Mouse (Mus musculus) forebrain, embryonic 14.5 days (tissue): Measurements from ENCODE around the gene Hist2h3c1. TPM values are rescaled to one million over a fixed set of nuclear protein-coding genes. Genes with fewer than 3 reads are reported as not detected.
"Not testable (repeated sequence)": the region's sequence is repeated elsewhere in the genome, so short reads cannot be mapped to it uniquely, and the experiment has no call there.

Experiments
- ATAC-seq: fragments of 200-750 bp; cut with Nextera tagmentation; 2 replicates; pipeline ENCODE4 v1.8.0; 2017; ENCODE audit warnings: mild to moderate bottlenecking, moderate library complexity
- DNase-seq: peaks from one replicate; pipeline ENCODE4 v3.0.0-alpha.2; 2015; ENCODE audit warnings: low spot score
- H3K27ac ChIP-seq: fragments of 300-500 bp; sonication (generic); 2 replicates; pipeline ENCODE4 v1.5.1; 2014; ENCODE audit warnings: low read depth, mild to moderate bottlenecking, control low read depth, low read length, moderate library complexity
- H3K27me3 ChIP-seq: fragments of 300-500 bp; sonication (generic); replicated peaks from 2 replicates; pipeline ENCODE4 v1.6.1; 2014; ENCODE audit warnings: low read length, control low read depth, mixed read lengths; ENCODE audit not compliant: control insufficient read depth, insufficient read depth
- H3K36me3 ChIP-seq: fragments of 300-500 bp; sonication (generic); 2 replicates; pipeline ENCODE4 v1.6.1; 2014; ENCODE audit warnings: low read length, control low read depth; ENCODE audit not compliant: control insufficient read depth, insufficient read depth
- H3K4me1 ChIP-seq: fragments of 300-500 bp; sonication (generic); 2 replicates; pipeline ENCODE4 v1.6.1; 2014; ENCODE audit warnings: antibody characterized with exemption, low read length, control low read depth; ENCODE audit not compliant: control insufficient read depth, insufficient read depth
- H3K4me2 ChIP-seq: fragments of 300-500 bp; sonication (generic); 2 replicates; pipeline ENCODE4 v1.6.1; 2014; ENCODE audit warnings: mild to moderate bottlenecking, control low read depth, low read length
- H3K4me3 ChIP-seq: fragments of 300-500 bp; sonication (generic); 2 replicates; pipeline ENCODE4 v1.5.1; 2014; ENCODE audit warnings: low read depth, low read length, control low read depth
- H3K9ac ChIP-seq: fragments of 300-500 bp; sonication (generic); 2 replicates; pipeline ENCODE4 v1.6.1; 2014; ENCODE audit warnings: mild to moderate bottlenecking, low read length, control low read depth, moderate library complexity
- H3K9me3 ChIP-seq: fragments of 300-500 bp; sonication (generic); replicated peaks from 2 replicates; pipeline ENCODE4 v1.6.1; 2016; ENCODE audit warnings: low read length, control low read depth, mixed read lengths; ENCODE audit not compliant: control insufficient read depth
- WGBS: fragments of 180-500 bp; shearing (Covaris S2); extraction: QIAGEN DNeasy Blood & Tissue Kit; methylation state at CpG from one replicate; pipeline ENCODE4 v1.1.7; 2014; 5-methylcytosine and 5-hydroxymethylcytosine counted together
- polyA plus RNA-seq: library from polyadenylated mRNA; unstranded; fragments of >200 nt; fragmentation: Nextera tagmentation; extraction: Ambion mirVana; gene quantifications from 2 replicates; pipeline ENCODE4 v1.2.1, GENCODE M21; 2014

Hist2h3c1 gene
- polyA plus RNA-seq, 1 experiment from 2014 or later: not detected

DNA sequence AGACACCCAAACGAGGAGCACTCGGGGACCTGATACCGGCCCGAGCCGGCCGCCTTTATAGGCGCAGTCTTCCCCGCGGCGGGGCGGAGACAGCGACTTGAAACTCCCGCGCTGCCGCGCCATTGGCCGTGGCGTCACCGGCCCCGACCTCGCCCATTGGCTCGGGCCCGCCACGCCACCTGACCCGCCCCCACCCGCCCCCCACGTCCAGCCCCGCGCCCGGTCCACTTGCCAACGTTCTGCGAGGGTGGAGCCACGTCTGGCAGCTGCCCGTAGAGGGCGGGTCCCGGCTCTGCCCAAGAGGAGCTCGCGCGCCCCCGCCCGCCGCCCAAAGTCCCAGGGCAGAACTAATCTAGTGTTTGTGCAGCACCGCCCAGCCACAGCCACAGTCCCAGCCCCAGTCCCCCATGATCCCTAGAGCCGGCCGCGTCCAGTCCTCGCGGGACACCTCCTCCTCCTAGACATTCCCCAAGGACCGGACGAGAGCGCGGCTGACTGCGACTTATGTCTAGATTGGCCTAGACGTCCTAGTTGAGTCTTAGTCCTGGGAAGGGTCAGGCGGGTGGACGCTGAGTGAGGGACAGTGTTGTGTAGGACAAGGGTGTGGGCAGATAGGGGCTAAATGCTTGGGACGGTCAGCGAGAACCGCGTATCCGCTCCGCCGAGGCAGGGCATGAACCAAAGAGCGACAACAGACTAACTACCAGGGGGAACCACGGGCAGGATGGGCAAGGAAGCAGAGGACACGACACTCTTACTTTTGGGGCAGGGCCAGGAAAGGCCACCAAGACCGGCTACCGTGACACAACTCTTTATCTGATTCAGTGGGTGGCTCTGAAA, 7.3 kb upstream of the Hist2h3c1 start, which contains the start of gene Hist2h3c2:
Gene Hist2h3c2, minus strand, starts transcription at position 174 of the 840 bp plus-strand sequence.
- peak within 1 kb of the TSS; percentile 37 for H3K4me3 ChIP-seq
- not testable (repeated sequence) for H3K27me3 ChIP-seq, DNase-seq, H3K36me3 ChIP-seq, H3K9me3 ChIP-seq
- ATAC-seq: peak; percentile 88
- peak within 1 kb of the TSS; percentile 74 for H3K9ac ChIP-seq
- H3K4me1 ChIP-seq: peaks cover 20% of the 10 kb centered on the region; the same call in 1 of the 2 replicates
- peak within 1 kb of the TSS; percentile 57 for H3K4me2 ChIP-seq
- 0% methylated on average over 17 of the region's 68 CpGs for WGBS
- peak within 1 kb of the TSS; percentile 66 for H3K27ac ChIP-seq

DNA sequence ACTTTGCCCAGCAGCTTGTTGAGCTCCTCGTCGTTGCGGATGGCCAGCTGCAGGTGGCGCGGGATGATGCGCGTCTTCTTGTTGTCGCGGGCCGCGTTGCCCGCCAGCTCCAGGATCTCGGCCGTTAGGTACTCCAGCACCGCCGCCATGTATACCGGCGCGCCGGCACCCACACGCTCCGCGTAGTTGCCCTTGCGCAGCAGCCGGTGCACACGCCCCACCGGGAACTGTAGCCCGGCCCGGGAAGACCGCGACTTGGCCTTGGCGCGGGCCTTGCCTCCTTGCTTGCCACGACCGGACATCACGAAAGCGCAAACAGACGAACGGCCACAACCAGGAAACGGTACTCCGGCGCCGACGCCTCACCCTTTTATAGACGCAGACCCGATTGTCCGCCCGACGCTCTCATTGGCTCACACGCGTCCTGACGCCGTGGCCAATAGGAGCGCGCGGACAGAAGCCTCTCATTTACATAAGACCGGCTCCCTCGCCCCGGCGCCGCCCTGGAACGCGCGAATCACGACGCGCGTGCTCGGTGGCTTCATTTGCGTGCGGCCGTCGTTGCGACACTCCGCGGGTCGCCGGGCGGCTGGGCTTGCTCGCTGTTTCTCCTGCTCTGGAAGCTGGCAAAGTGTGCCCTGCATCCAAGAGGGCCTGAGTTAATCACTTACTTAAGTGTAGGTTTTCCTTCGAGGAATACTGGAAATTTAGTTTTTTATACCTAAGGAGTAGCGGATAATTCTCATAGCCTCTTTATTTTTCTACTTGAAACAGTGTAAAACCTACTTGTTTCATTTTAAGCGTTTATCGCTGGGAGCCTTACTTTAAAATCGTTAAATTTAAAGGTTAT, 6.3 kb upstream of the Hist2h3c1 start, which contains the start of gene Hist2h2aa2:
Gene Hist2h2aa2, minus strand, starts transcription at position 328 of the 850 bp plus-strand sequence.
- peak within 1 kb of the TSS; percentile 56 for H3K9ac ChIP-seq
- DNase-seq: peak; percentile 73

DNA sequence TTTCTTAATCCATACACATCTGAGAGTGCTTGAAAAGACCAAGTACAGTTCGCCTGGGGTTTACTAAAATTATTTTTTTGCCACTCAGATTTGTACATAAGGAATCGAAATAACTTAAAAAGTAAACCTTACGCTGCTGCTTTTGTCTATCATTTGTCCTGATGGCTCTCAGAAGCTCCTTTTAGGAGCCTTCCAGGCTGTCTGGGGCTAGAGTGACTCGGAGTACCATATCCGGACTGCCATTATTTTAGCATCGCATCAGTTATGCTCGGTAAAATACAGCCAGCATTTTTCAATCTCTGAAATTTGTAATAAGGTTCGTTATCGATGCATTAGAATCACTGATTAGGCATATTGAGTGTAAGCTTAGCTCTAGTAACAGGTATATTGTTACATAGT, 5.7 kb upstream of the Hist2h3c1 start:
- Histone ChIP-seq H3K9me3 (no peaks in the 10 kb centered on the region), H3K9ac (peak overlapping the region; percentile 56), H3K36me3 (no peaks in the 10 kb centered on the region), H3K27me3 (no peaks in the 10 kb centered on the region), H3K4me1 (peaks cover 25% of the 10 kb centered on the region; the same call in 1 of the 2 replicates), H3K27ac (peak overlapping the region; percentile 79), H3K4me3 (peak overlapping the region; percentile 19; the same call in 1 of the 2 replicates), H3K4me2 (peak overlapping the region; percentile 50)
- ATAC-seq (no peak), DNase-seq (no peak)
- 70% methylated on average over 9 of the region's 9 CpGs for WGBS

More for the DNA sequence above, 6.3 kb upstream of the Hist2h3c1 start, which contains the start of gene Hist2h2aa2:
- H3K27ac ChIP-seq: peak within 1 kb of the TSS; percentile 79
- not testable (repeated sequence) for H3K27me3 ChIP-seq, H3K9me3 ChIP-seq, H3K36me3 ChIP-seq
- H3K4me2 ChIP-seq: peak within 1 kb of the TSS; percentile 50
- peaks cover 25% of the 10 kb centered on the region; the same call in 1 of the 2 replicates for H3K4me1 ChIP-seq
- peak; percentile 86 for ATAC-seq
- 6% methylated on average over 16 of the region's 85 CpGs for WGBS
- peak within 1 kb of the TSS; percentile 22 for H3K4me3 ChIP-seq

DNA sequence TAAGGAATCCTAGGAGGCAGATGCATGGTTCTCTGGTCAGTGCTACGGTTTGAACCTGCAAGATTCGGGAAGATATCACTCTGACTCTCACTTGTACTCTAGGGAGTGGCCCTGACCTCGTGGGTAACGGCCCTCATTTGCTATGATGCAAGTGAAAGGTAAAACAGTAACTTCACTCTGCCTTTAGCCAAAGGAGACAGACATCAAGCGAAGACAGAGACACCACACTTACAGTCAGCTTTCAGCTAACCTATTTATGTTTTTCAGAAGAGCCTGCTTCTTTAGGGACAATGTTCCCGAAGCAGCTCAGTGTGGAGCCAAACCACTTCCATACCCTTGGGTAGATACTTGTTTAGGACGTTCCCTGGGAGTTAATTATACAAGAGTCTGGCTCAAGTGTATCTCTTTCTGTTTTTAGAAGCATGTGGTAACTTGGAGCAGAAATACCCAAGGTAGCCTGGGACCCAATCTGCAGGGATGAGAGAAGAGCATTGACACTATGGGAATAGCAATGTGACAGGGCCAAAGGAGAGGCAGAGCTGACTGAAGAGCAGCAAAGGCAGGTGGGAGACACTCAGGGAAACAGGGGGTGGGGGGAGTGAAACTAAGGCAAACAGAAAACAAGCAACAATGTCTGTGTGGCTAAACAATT, 2.4 kb upstream of the Hist2h3c1 start:
- H3K36me3 ChIP-seq: no peaks in the 10 kb centered on the region
- no peaks in the 10 kb centered on the region for H3K9me3 ChIP-seq
- H3K9ac ChIP-seq: peak overlapping the region; percentile 79; the same call in 1 of the 2 replicates
- WGBS: 80% methylated on average over 7 of the region's 7 CpGs
- peaks cover 17% of the 10 kb centered on the region; the same call in 1 of the 2 replicates for H3K4me1 ChIP-seq
- no peak for DNase-seq
- ATAC-seq: no peak
- H3K4me3 ChIP-seq: no peak overlapping the region
- H3K27me3 ChIP-seq: no peaks in the 10 kb centered on the region
- peak overlapping the region; percentile 69 for H3K4me2 ChIP-seq
- peak overlapping the region; percentile 27; the same call in 1 of the 2 replicates for H3K27ac ChIP-seq

DNA sequence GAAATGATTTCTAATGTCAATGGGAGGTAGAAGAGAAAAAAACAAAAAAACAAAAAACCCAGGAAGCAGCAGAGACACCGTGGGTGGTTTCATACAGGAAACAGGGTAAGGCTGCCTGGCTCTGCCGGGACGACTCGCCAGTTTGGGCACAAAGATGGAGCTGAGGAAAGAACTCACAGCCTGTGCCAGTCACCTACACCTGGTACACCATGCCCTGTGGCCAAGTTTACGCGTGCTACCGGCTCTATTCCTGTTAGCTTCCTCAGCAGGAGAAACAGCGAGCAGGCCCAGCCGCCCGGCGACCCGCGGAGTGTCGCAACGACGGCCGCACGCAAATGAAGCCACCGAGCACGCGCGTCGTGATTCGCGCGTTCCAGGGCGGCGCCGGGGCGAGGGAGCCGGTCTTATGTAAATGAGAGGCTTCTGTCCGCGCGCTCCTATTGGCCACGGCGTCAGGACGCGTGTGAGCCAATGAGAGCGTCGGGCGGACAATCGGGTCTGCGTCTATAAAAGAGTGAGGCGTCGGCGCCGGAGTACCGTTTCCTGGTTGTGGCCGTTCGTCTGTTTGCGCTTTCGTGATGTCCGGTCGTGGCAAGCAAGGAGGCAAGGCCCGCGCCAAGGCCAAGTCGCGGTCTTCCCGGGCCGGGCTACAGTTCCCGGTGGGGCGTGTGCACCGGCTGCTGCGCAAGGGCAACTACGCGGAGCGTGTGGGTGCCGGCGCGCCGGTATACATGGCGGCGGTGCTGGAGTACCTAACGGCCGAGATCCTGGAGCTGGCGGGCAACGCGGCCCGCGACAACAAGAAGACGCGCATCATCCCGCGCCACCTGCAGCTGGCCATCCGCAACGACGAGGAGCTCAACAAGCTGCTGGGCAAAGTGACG, 1.2 kb upstream of the Hist2h3c1 start, which contains the start of gene Hist2h2aa1:
Gene Hist2h2aa1, plus strand, starts transcription at position 495 of the 884 bp plus-strand sequence.
- Histone ChIP-seq H3K27ac (peak within 1 kb of the TSS; percentile 94), H3K4me2 (peak within 1 kb of the TSS; percentile 69), H3K4me1 (peaks cover 17% of the 10 kb centered on the region; the same call in 1 of the 2 replicates), H3K4me3 (peak within 1 kb of the TSS; percentile 43), H3K9ac (peak within 1 kb of the TSS; percentile 79)
- H3K27me3 ChIP-seq, H3K36me3 ChIP-seq, H3K9me3 ChIP-seq: not testable (repeated sequence)
- ATAC-seq: peak; percentile 90
- DNase-seq: peak; percentile 68
- WGBS: 0% methylated on average over 29 of the region's 88 CpGs

DNA sequence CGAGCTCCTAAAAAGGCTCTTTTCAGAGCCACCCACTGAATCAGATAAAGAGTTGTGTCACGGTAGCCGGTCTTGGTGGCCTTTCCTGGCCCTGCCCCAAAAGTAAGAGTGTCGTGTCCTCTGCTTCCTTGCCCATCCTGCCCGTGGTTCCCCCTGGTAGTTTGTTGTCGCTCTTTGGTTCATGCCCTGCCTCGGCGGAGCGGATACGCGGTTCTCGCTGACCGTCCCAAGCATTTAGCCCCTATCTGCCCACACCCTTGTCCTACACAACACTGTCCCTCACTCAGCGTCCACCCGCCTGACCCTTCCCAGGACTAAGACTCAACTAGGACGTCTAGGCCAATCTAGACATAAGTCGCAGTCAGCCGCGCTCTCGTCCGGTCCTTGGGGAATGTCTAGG, 467 bp upstream of the Hist2h3c1 start:
- H3K4me1 ChIP-seq: peaks cover 14% of the 10 kb centered on the region; the same call in 1 of the 2 replicates
- 1% methylated on average over 10 of the region's 21 CpGs for WGBS
- H3K4me3 ChIP-seq: peak overlapping the region; percentile 22; the same call in 1 of the 2 replicates
- not testable (repeated sequence) for H3K36me3 ChIP-seq, H3K9me3 ChIP-seq, H3K27me3 ChIP-seq, DNase-seq, ATAC-seq, H3K9ac ChIP-seq
- peak overlapping the region; percentile 40 for H3K4me2 ChIP-seq
- H3K27ac ChIP-seq: peak overlapping the region; percentile 58; the same call in 1 of the 2 replicates

DNA sequence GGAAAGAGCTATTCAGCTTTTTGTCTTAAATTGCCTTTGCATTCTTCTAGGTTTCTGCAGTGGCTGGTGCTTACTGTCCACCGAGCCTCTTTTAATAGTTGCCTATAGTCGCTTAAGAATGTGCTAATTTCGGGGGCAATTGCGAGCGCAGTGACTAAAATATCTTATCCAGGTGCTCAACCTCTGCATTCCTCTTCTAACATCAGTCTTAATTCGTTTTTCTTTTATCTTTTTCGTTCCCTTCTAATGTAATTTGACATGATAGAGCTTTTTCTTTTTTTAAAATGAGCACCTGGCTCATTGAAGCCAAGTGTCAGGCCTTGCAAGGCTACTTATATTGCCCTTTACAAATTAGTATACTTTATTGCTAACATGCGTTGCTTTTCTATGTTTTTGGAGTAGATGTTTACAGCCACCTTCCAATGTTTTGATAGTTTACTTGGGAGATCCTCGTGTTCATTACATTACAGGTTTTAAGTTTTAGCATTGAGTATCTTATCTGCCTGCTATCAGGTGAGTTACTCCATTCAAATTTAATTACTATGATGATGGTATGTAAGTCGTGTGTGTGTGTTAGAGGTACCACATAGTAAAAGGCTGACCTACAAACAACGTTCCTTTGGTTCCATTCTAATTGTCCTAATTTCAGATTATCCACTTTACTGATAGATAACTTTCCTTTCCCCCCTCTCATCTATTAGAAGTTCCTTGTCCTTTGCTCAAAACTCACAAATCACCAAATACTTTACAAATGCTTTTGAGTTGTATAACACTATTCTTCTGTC, 1.1 kb downstream of the Hist2h3c1 start:
- Histone ChIP-seq H3K4me2 (peak overlapping the region; percentile 40), H3K4me3 (peak overlapping the region; percentile 34), H3K27ac (0 out of 2 replicates have a peak overlapping the region, but pooled peaks have one; percentile 44), H3K27me3 (no peaks in the 10 kb centered on the region), H3K9ac (peak overlapping the region; percentile 67), H3K4me1 (peaks cover 14% of the 10 kb centered on the region; the same call in 1 of the 2 replicates), H3K9me3 (no peaks in the 10 kb centered on the region), H3K36me3 (no peaks in the 10 kb centered on the region)
- DNase-seq (no peak), ATAC-seq (no peak)
- WGBS: 2% methylated on average over 11 of the region's 11 CpGs
